Comparison of ENCODE assay signal across 24 mouse cellular contexts in the genomic region with DNA sequence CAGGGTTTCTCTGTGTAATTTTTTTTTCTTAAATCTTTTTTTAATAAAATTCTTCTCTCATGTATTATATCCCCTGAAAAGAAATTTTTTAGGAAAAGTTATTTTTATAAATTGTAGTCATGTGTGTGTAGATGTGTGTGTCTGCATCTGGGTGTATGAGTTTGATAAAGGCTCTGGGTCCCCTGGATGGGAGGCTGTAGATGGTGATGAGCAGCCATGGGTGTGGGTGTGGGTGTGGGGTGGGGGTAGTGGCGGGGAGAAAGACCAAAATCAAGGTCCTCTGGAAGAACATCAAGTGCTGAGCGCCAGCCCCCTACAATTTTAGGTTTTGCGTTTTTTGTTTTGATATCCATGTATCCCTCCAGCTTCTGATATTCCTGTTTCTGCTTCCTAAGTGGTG.
"Had no signal": no experiment of that assay in that cellular context is flagged by ENCODE, and none has a peak within 500 bp of the region (broad histone marks: within the 10 kb centered on the region; RNA-seq: fewer than 3 reads in every experiment).

No protein-coding gene starts in this region.

- H3K9ac ChIP-seq: heart, embryonic 13.5 days; heart, embryonic 15.5 days; hindbrain, embryonic 13.5 days; hindbrain, embryonic 15.5 days; kidney, embryonic 15.5 days; limb, embryonic 12.5 days had no signal

- H3K4me1 ChIP-seq: hindbrain, embryonic 13.5 days; hindbrain, embryonic 15.5 days; kidney, embryonic 15.5 days; limb, embryonic 12.5 days had no signal

- H3K27me3 ChIP-seq: heart, embryonic 13.5 days; heart, embryonic 15.5 days; hindbrain, embryonic 13.5 days; hindbrain, embryonic 15.5 days; kidney, embryonic 15.5 days; limb, embryonic 12.5 days had no signal

- H3K9me3 ChIP-seq: heart, embryonic 15.5 days; hindbrain, embryonic 13.5 days; hindbrain, embryonic 15.5 days; kidney, embryonic 15.5 days had no signal

- ATAC-seq: hindbrain, postnatal 0 days; intestine, embryonic 16.5 days had no signal

- H3K4me3 ChIP-seq: heart, adult 2 months; heart, embryonic 13.5 days; heart, embryonic 15.5 days; hindbrain, embryonic 13.5 days; hindbrain, embryonic 15.5 days; kidney, embryonic 15.5 days; left cerebral cortex, adult 2 months; limb, embryonic 12.5 days had no signal

- DNase-seq: gastrocnemius, postnatal 14 days; gastrocnemius, postnatal 36 days; heart, adult 2 months; heart, postnatal 14 days; heart, postnatal 36 days; kidney, adult 11 months; kidney, adult 2 months; kidney, adult 9 months; kidney, postnatal 14 days; kidney, postnatal 36 days; layer of hippocampus, adult 9-11 months; layer of hippocampus, postnatal 36 days; left cerebral cortex, postnatal 4 days had no signal

- H3K27ac ChIP-seq: heart, adult 2 months; heart, embryonic 13.5 days; heart, embryonic 15.5 days; hindbrain, embryonic 13.5 days; hindbrain, embryonic 15.5 days; hindbrain, postnatal 0 days; kidney, embryonic 15.5 days; kidney, postnatal 0 days; left cerebral cortex, adult 2 months; limb, embryonic 12.5 days had no signal

- H3K4me2 ChIP-seq: heart, embryonic 11.5 days; heart, embryonic 13.5 days; heart, embryonic 15.5 days; hindbrain, embryonic 13.5 days; hindbrain, embryonic 15.5 days; kidney, embryonic 15.5 days; limb, embryonic 12.5 days had no signal
